In the genomic region with DNA sequence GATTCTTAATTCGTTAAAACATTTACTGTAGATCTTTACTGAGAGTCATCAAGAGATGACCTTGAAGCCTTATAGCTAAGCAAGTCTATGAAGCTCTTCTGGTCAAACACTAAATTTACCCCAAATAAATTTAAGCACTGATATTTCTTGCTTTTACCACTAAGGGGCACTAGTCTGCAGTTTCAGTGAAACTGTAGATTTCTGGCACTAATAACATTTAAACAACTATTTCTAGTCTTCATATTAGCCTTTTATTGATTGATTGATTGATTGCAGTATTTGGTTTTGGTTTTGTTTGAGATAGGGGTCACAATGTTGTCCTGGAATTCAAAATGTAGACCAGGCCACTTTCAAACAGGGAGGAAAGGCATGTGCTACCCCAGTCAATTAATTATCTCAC, we compare ENCODE assay signal across 11 mouse cellular contexts. TPM values are rescaled to one million over a fixed set of nuclear protein-coding genes. Genes with fewer than 3 reads are reported as not detected.
DNase-seq lines count a peak whose midpoint lies in the region; ATAC-seq and TF ChIP-seq lines count a peak whose summit lies in the region.
"Had no signal": no experiment of that assay in that cellular context is flagged by ENCODE, and none has a peak within 500 bp of the region (broad histone marks: within the 10 kb centered on the region; RNA-seq: fewer than 3 reads in every experiment).

No protein-coding gene starts in this region.

- H3K9me3 ChIP-seq in intestine, postnatal 0 days (ENCODE audit: control insufficient read depth): no peaks in the 10 kb centered on the region
- no peaks in the 10 kb centered on the region for H3K9me3 ChIP-seq in intestine, embryonic 16.5 days (ENCODE audit: control insufficient read depth, low read length)
- H3K9me3 ChIP-seq in midbrain, embryonic 14.5 days (ENCODE audit: control insufficient read depth, low read length): no peaks in the 10 kb centered on the region
- H3K9me3 ChIP-seq in midbrain, embryonic 16.5 days (replicated peaks; ENCODE audit: control insufficient read depth, low read length, poor library complexity, severe bottlenecking): no peaks in the 10 kb centered on the region
- H3K9me3 ChIP-seq: hindbrain, embryonic 13.5 days had no signal

- no peak for ATAC-seq in intestine, postnatal 0 days
- no peak for ATAC-seq in intestine, embryonic 16.5 days
- ATAC-seq in midbrain, embryonic 14.5 days (ENCODE audit: low FRiP score, low TSS enrichment): no peak
- no peak for ATAC-seq in midbrain, embryonic 16.5 days
- ATAC-seq in inflammation-experienced regulatory T-cells, adult 6 months: no peak

- WGBS in intestine, postnatal 0 days: 87% methylated on average over 1 of the region's 1 CpGs
- WGBS in intestine, embryonic 16.5 days: 85% methylated on average over 1 of the region's 1 CpGs
- WGBS in midbrain, embryonic 14.5 days: 89% methylated on average over 1 of the region's 1 CpGs
- 80% methylated on average over 1 of the region's 1 CpGs for WGBS in midbrain, embryonic 16.5 days

- no peaks in the 10 kb centered on the region for H3K27me3 ChIP-seq in intestine, postnatal 0 days (replicated peaks; ENCODE audit: control insufficient read depth, insufficient read depth, low read length)
- no peaks in the 10 kb centered on the region for H3K27me3 ChIP-seq in intestine, embryonic 16.5 days (replicated peaks; ENCODE audit: control insufficient read depth, insufficient read depth, low read length)
- H3K27me3 ChIP-seq in midbrain, embryonic 14.5 days (ENCODE audit: control insufficient read depth, insufficient read depth, low read length): no peaks in the 10 kb centered on the region
- no peaks in the 10 kb centered on the region for H3K27me3 ChIP-seq in midbrain, embryonic 16.5 days (ENCODE audit: control insufficient read depth, insufficient read depth, low read depth, low read length)
- H3K27me3 ChIP-seq: hindbrain, embryonic 13.5 days had no signal

- no peak overlapping the region for H3K4me3 ChIP-seq in intestine, postnatal 0 days (ENCODE audit: low read depth, low read length)
- no peak overlapping the region for H3K4me3 ChIP-seq in intestine, embryonic 16.5 days (ENCODE audit: low read length)
- no peak overlapping the region for H3K4me3 ChIP-seq in midbrain, embryonic 14.5 days (replicated peaks; ENCODE audit: low read depth, low read length)
- H3K4me3 ChIP-seq in midbrain, embryonic 16.5 days (ENCODE audit: low read depth, low read length): no peak overlapping the region
- H3K4me3 ChIP-seq: hindbrain, embryonic 13.5 days had no signal

- no peak overlapping the region for H3K27ac ChIP-seq in intestine, postnatal 0 days (ENCODE audit: low read depth, low read length)
- H3K27ac ChIP-seq in intestine, embryonic 16.5 days (ENCODE audit: low read length): no peak overlapping the region
- no peak overlapping the region for H3K27ac ChIP-seq in midbrain, embryonic 14.5 days (replicated peaks; ENCODE audit: low read depth, low read length)
- no peak overlapping the region for H3K27ac ChIP-seq in midbrain, embryonic 16.5 days (ENCODE audit: low read length)
- H3K27ac ChIP-seq: hindbrain, embryonic 13.5 days had no signal

- DNase-seq in midbrain, embryonic 14.5 days: peak; percentile 72
- peak; percentile 70 for DNase-seq in NIH3T3 (ENCODE audit: low read depth)
- DNase-seq in frontal cortex, postnatal 25 days (ENCODE audit: low spot score in 2 of 2): no peak
- DNase-seq: adrenal gland, postnatal 36 days; cerebellum, adult 9-11 months; thymus, postnatal 25 days had no signal

- TF ChIP-seq CTCF in intestine, postnatal 0 days (IDR thresholded peaks at IDR 0.05; ENCODE audit: low read depth): peak; percentile 72

- H3K9ac ChIP-seq in intestine, postnatal 0 days (ENCODE audit: low read depth, low read length): no peak overlapping the region
- no peak overlapping the region for H3K9ac ChIP-seq in intestine, embryonic 16.5 days (ENCODE audit: low read depth, low read length)
- no peak overlapping the region for H3K9ac ChIP-seq in midbrain, embryonic 14.5 days (replicated peaks; ENCODE audit: low read length)
- H3K9ac ChIP-seq in midbrain, embryonic 16.5 days (ENCODE audit: low read depth, low read length): no peak overlapping the region
- H3K9ac ChIP-seq: hindbrain, embryonic 13.5 days had no signal

- H3K36me3 ChIP-seq in intestine, postnatal 0 days (ENCODE audit: control insufficient read depth, insufficient read depth): peaks cover 57% of the 10 kb centered on the region
- peaks cover 6% of the 10 kb centered on the region for H3K36me3 ChIP-seq in intestine, embryonic 16.5 days (ENCODE audit: control insufficient read depth, insufficient read depth, low read length)
- H3K36me3 ChIP-seq in midbrain, embryonic 14.5 days (ENCODE audit: control insufficient read depth, insufficient read depth, low read length): peaks cover 41% of the 10 kb centered on the region
- H3K36me3 ChIP-seq in midbrain, embryonic 16.5 days (ENCODE audit: control insufficient read depth, insufficient read depth, low read length): no peaks in the 10 kb centered on the region

- no peaks in the 10 kb centered on the region for H3K4me1 ChIP-seq in intestine, postnatal 0 days (replicated peaks; ENCODE audit: control insufficient read depth, insufficient read depth, low read length)
- H3K4me1 ChIP-seq in intestine, embryonic 16.5 days (ENCODE audit: control insufficient read depth, insufficient read depth, low read length): no peaks in the 10 kb centered on the region
- H3K4me1 ChIP-seq in midbrain, embryonic 14.5 days (ENCODE audit: control insufficient read depth, insufficient read depth, low read length): no peaks in the 10 kb centered on the region
- no peaks in the 10 kb centered on the region for H3K4me1 ChIP-seq in midbrain, embryonic 16.5 days (ENCODE audit: control insufficient read depth, insufficient read depth, low read length)
- H3K4me1 ChIP-seq: hindbrain, embryonic 13.5 days had no signal

- H3K4me2 ChIP-seq in intestine, postnatal 0 days (replicated peaks; ENCODE audit: low read depth): no peak overlapping the region
- H3K4me2 ChIP-seq in intestine, embryonic 16.5 days (ENCODE audit: low read depth, low read length): no peak overlapping the region
- no peak overlapping the region for H3K4me2 ChIP-seq in midbrain, embryonic 14.5 days (ENCODE audit: low read length)
- H3K4me2 ChIP-seq in midbrain, embryonic 16.5 days (ENCODE audit: low read length): no peak overlapping the region
- H3K4me2 ChIP-seq: hindbrain, embryonic 13.5 days had no signal

RNA-seq across cellular contexts. Expression of a gene that starts 20.9 kb away (rescaled TPM):
- 26.7 and 27.8 TPM in 2 replicates for polyA plus RNA-seq in intestine, postnatal 0 days (2015; fragmentation: Nextera tagmentation; extraction: Ambion mirVana)
- 45.3 and 49.5 TPM in 2 replicates for polyA plus RNA-seq in intestine, embryonic 16.5 days (2015; fragmentation: Nextera tagmentation; extraction: Ambion mirVana)
- polyA plus RNA-seq in midbrain, embryonic 14.5 days (2014; fragmentation: Nextera tagmentation; extraction: Ambion mirVana): 13.1 and 31.3 TPM in 2 replicates
- polyA plus RNA-seq in midbrain, embryonic 16.5 days (2015; fragmentation: Nextera tagmentation; extraction: Ambion mirVana): 16.6 and 19.4 TPM in 2 replicates
- 10 to 100 TPM in 1 of 3 experiments, 1 to 10 TPM in 2; 2.0 to 11.4 (median 6.5) TPM for polyA plus RNA-seq in inflammation-experienced regulatory T-cells, adult 6 months (2017; shearing (Covaris generic))

RNA-seq across cellular contexts. Expression of a gene that starts 38.2 kb away (rescaled TPM):
- polyA plus RNA-seq in intestine, postnatal 0 days (2015; fragmentation: Nextera tagmentation; extraction: Ambion mirVana): 0.14 and 0.16 TPM in 2 replicates
- 0.21 and 0.50 TPM in 2 replicates for polyA plus RNA-seq in intestine, embryonic 16.5 days (2015; fragmentation: Nextera tagmentation; extraction: Ambion mirVana)
- not detected in 2 replicates for polyA plus RNA-seq in midbrain, embryonic 14.5 days (2014; fragmentation: Nextera tagmentation; extraction: Ambion mirVana)
- polyA plus RNA-seq in midbrain, embryonic 16.5 days (2015; fragmentation: Nextera tagmentation; extraction: Ambion mirVana): not detected in 2 replicates
- not detected for polyA plus RNA-seq in inflammation-experienced regulatory T-cells, adult 6 months (2017; shearing (Covaris generic))

RNA-seq across cellular contexts. Expression of a gene that starts 47.5 kb away (rescaled TPM):
- polyA plus RNA-seq in intestine, postnatal 0 days (2015; fragmentation: Nextera tagmentation; extraction: Ambion mirVana): 43.5 and 45.6 TPM in 2 replicates
- polyA plus RNA-seq in intestine, embryonic 16.5 days (2015; fragmentation: Nextera tagmentation; extraction: Ambion mirVana): 62.6 and 63.1 TPM in 2 replicates
- 36.2 and 49.1 TPM in 2 replicates for polyA plus RNA-seq in midbrain, embryonic 14.5 days (2014; fragmentation: Nextera tagmentation; extraction: Ambion mirVana)
- 41.4 and 43.4 TPM in 2 replicates for polyA plus RNA-seq in midbrain, embryonic 16.5 days (2015; fragmentation: Nextera tagmentation; extraction: Ambion mirVana)
- polyA plus RNA-seq in inflammation-experienced regulatory T-cells, adult 6 months (2017; shearing (Covaris generic)): 10 to 100 TPM; 73.8 to 83.8 (median 74.3) TPM

Comparison
In these comparisons a context has a peak if more than half of its experiments do, and no peak if none do; other contexts are left out.
1. DNase-seq: peak in midbrain, embryonic 14.5 days (single experiment) and NIH3T3 (single experiment); none in frontal cortex, postnatal 25 days (0 of 2).